15 mouse cellular contexts compared by ENCODE assay signal in the genomic region with DNA sequence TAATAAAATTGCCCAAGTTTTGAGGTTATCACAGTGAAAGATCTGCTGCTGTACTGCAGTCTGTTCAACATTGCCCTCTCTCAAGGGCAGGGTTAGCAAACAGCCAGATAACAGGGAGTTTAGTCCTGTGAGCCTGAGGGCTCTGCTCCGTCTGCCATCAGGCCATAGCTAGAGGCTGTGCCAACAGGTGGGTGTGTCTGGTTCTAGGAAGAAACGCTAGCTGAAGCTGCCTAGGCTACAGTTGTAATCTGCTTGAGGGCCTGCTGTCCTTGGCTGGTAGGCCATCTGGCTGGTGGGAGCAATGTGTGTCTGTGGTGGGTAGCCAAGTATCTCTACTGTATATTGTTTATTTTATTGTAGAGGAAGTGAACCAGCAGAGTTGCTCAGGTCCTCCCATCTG. TPM values are rescaled to one million over a fixed set of nuclear protein-coding genes. Genes with fewer than 3 reads are reported as not detected.
DNase-seq lines count a peak whose midpoint lies in the region; ATAC-seq and TF ChIP-seq lines count a peak whose summit lies in the region.
"Had no signal": no experiment of that assay in that cellular context is flagged by ENCODE, and none has a peak within 500 bp of the region (broad histone marks: within the 10 kb centered on the region; RNA-seq: fewer than 3 reads in every experiment).

No protein-coding gene starts in this region.

- H3K4me3 ChIP-seq in embryonic facial prominence, embryonic 13.5 days, result no peak overlapping the region
- no peak overlapping the region for H3K4me3 ChIP-seq in embryonic facial prominence, embryonic 10.5 days
- H3K4me3 ChIP-seq in midbrain, postnatal 0 days (ENCODE audit: low read depth, low read length), result no peak overlapping the region
- no peak overlapping the region for H3K4me3 ChIP-seq in midbrain, embryonic 16.5 days (ENCODE audit: low read depth, low read length)
- no peak overlapping the region for H3K4me3 ChIP-seq in liver, embryonic 11.5 days (ENCODE audit: low read depth, low read length)
- no peak overlapping the region for H3K4me3 ChIP-seq in stomach, embryonic 15.5 days (replicated peaks)
- H3K4me3 ChIP-seq: midbrain, embryonic 13.5 days had no signal

- no peak overlapping the region for H3K9ac ChIP-seq in embryonic facial prominence, embryonic 13.5 days
- no peak overlapping the region for H3K9ac ChIP-seq in midbrain, postnatal 0 days (replicated peaks; ENCODE audit: low read length, poor library complexity, severe bottlenecking)
- H3K9ac ChIP-seq in midbrain, embryonic 16.5 days (ENCODE audit: low read depth, low read length), result no peak overlapping the region
- H3K9ac ChIP-seq in liver, embryonic 11.5 days (ENCODE audit: low read depth, low read length), result no peak overlapping the region
- no peak overlapping the region for H3K9ac ChIP-seq in stomach, embryonic 15.5 days
- H3K9ac ChIP-seq: midbrain, embryonic 13.5 days had no signal

- ATAC-seq in embryonic facial prominence, embryonic 13.5 days (ENCODE audit: insufficient number of reproducible peaks, insufficient read depth, low FRiP score, low TSS enrichment, low read depth), result 0 out of 2 replicates have a peak, but pooled peaks have one; percentile 32
- ATAC-seq in midbrain, postnatal 0 days (ENCODE audit: low FRiP score), result no peak
- no peak for ATAC-seq in midbrain, embryonic 16.5 days
- peak; percentile 65 for ATAC-seq in liver, embryonic 11.5 days (replicated peaks; ENCODE audit: low FRiP score)
- no peak for ATAC-seq in stomach, embryonic 15.5 days (ENCODE audit: insufficient read depth, low FRiP score, low read depth)
- ATAC-seq: midbrain, embryonic 13.5 days; Patski had no signal

- no peak for DNase-seq in embryonic facial prominence, embryonic 10.5 days (ENCODE audit: low spot score)
- peak; percentile 63 for DNase-seq in midbrain, postnatal 0 days (ENCODE audit: low spot score)
- DNase-seq in liver, embryonic 11.5 days (ENCODE audit: low spot score), result no peak
- no peak for DNase-seq in cerebellum, adult 9-10 months
- DNase-seq in heart, adult 8-10 months (ENCODE audit: low spot score), result no peak
- DNase-seq: cerebellum, adult 18-20 months; kidney, postnatal 10 days; lung, postnatal 10 days; spleen, adult 18-20 months had no signal

- H3K36me3 ChIP-seq in embryonic facial prominence, embryonic 13.5 days, result no peaks in the 10 kb centered on the region
- no peaks in the 10 kb centered on the region for H3K36me3 ChIP-seq in embryonic facial prominence, embryonic 10.5 days (replicated peaks)
- no peaks in the 10 kb centered on the region for H3K36me3 ChIP-seq in midbrain, postnatal 0 days (ENCODE audit: insufficient read depth, low read length)
- H3K36me3 ChIP-seq in midbrain, embryonic 16.5 days (ENCODE audit: control insufficient read depth, insufficient read depth, low read length), result no peaks in the 10 kb centered on the region
- no peaks in the 10 kb centered on the region for H3K36me3 ChIP-seq in liver, embryonic 11.5 days (ENCODE audit: control insufficient read depth, insufficient read depth, low read length)
- no peaks in the 10 kb centered on the region for H3K36me3 ChIP-seq in stomach, embryonic 15.5 days
- H3K36me3 ChIP-seq: midbrain, embryonic 13.5 days had no signal

- H3K9me3 ChIP-seq in embryonic facial prominence, embryonic 13.5 days, result no peaks in the 10 kb centered on the region
- H3K9me3 ChIP-seq in embryonic facial prominence, embryonic 10.5 days, result no peaks in the 10 kb centered on the region
- no peaks in the 10 kb centered on the region for H3K9me3 ChIP-seq in midbrain, postnatal 0 days (ENCODE audit: low read length)
- no peaks in the 10 kb centered on the region for H3K9me3 ChIP-seq in midbrain, embryonic 16.5 days (replicated peaks; ENCODE audit: control insufficient read depth, low read length, poor library complexity, severe bottlenecking)
- no peaks in the 10 kb centered on the region for H3K9me3 ChIP-seq in liver, embryonic 11.5 days (ENCODE audit: control insufficient read depth, low read length)
- H3K9me3 ChIP-seq in stomach, embryonic 15.5 days, result no peaks in the 10 kb centered on the region
- H3K9me3 ChIP-seq: midbrain, embryonic 13.5 days had no signal

- 53% methylated on average over 2 of the region's 2 CpGs for WGBS in embryonic facial prominence, embryonic 13.5 days
- whole genome bisulfite sequencing in embryonic facial prominence, embryonic 10.5 days, result 70% methylated on average over 2 of the region's 2 CpGs
- WGBS in midbrain, postnatal 0 days, result 49% methylated on average over 2 of the region's 2 CpGs
- 65% methylated on average over 2 of the region's 2 CpGs for WGBS in midbrain, embryonic 16.5 days
- WGBS in liver, embryonic 11.5 days, result 35% methylated on average over 2 of the region's 2 CpGs
- 45% methylated on average over 2 of the region's 2 CpGs for WGBS in stomach, embryonic 15.5 days

- H3K4me1 ChIP-seq in embryonic facial prominence, embryonic 13.5 days, result no peaks in the 10 kb centered on the region
- H3K4me1 ChIP-seq in embryonic facial prominence, embryonic 10.5 days, result peaks cover 12% of the 10 kb centered on the region; the same call in 1 of the 2 replicates
- no peaks in the 10 kb centered on the region for H3K4me1 ChIP-seq in midbrain, postnatal 0 days (ENCODE audit: insufficient read depth, low read length)
- H3K4me1 ChIP-seq in midbrain, embryonic 16.5 days (ENCODE audit: control insufficient read depth, insufficient read depth, low read length), result no peaks in the 10 kb centered on the region
- H3K4me1 ChIP-seq in liver, embryonic 11.5 days (replicated peaks; ENCODE audit: control insufficient read depth, insufficient read depth, low read length), result peaks cover 6% of the 10 kb centered on the region; the same call in 1 of the 2 replicates
- H3K4me1 ChIP-seq in stomach, embryonic 15.5 days, result 0 out of 2 replicates have a peak, but pooled peaks cover 5% of the 10 kb centered on the region

- H3K27ac ChIP-seq in embryonic facial prominence, embryonic 13.5 days, result no peak overlapping the region
- H3K27ac ChIP-seq in embryonic facial prominence, embryonic 10.5 days (replicated peaks), result no peak overlapping the region
- H3K27ac ChIP-seq in midbrain, postnatal 0 days (ENCODE audit: low read depth, low read length), result no peak overlapping the region
- H3K27ac ChIP-seq in midbrain, embryonic 16.5 days (ENCODE audit: low read length), result no peak overlapping the region
- no peak overlapping the region for H3K27ac ChIP-seq in liver, embryonic 11.5 days (ENCODE audit: low read depth, low read length)
- peak overlapping the region; percentile 16; the same call in 1 of the 2 replicates for H3K27ac ChIP-seq in stomach, embryonic 15.5 days
- H3K27ac ChIP-seq: midbrain, embryonic 13.5 days had no signal

- H3K27me3 ChIP-seq in embryonic facial prominence, embryonic 13.5 days, result no peaks in the 10 kb centered on the region
- H3K27me3 ChIP-seq in embryonic facial prominence, embryonic 10.5 days (replicated peaks; ENCODE audit: low read depth, poor library complexity, severe bottlenecking), result peaks cover 4% of the 10 kb centered on the region; the same call in 1 of the 2 replicates
- no peaks in the 10 kb centered on the region; the same call in 1 of the 2 replicates for H3K27me3 ChIP-seq in midbrain, postnatal 0 days (ENCODE audit: insufficient read depth, low read length)
- no peaks in the 10 kb centered on the region for H3K27me3 ChIP-seq in midbrain, embryonic 16.5 days (ENCODE audit: control insufficient read depth, insufficient read depth, low read depth, low read length)
- H3K27me3 ChIP-seq in liver, embryonic 11.5 days (replicated peaks; ENCODE audit: control insufficient read depth, insufficient read depth, low read length), result no peaks in the 10 kb centered on the region
- no peaks in the 10 kb centered on the region for H3K27me3 ChIP-seq in stomach, embryonic 15.5 days (replicated peaks)

- H3K4me2 ChIP-seq in embryonic facial prominence, embryonic 13.5 days, result no peak overlapping the region
- H3K4me2 ChIP-seq in midbrain, postnatal 0 days (ENCODE audit: low read depth, low read length, poor library complexity, severe bottlenecking), result no peak overlapping the region
- no peak overlapping the region for H3K4me2 ChIP-seq in midbrain, embryonic 16.5 days (ENCODE audit: low read length)
- no peak overlapping the region for H3K4me2 ChIP-seq in liver, embryonic 11.5 days
- no peak overlapping the region for H3K4me2 ChIP-seq in stomach, embryonic 15.5 days
- H3K4me2 ChIP-seq: midbrain, embryonic 13.5 days had no signal

- TF ChIP-seq CTCF in midbrain, postnatal 0 days (IDR thresholded peaks at IDR 0.05), result no peak

RNA-seq across cellular contexts. Expression of a gene that starts 36.2 kb away (rescaled TPM):
- polyA plus RNA-seq in embryonic facial prominence, embryonic 13.5 days (2015; fragmentation: Nextera tagmentation; extraction: Ambion mirVana), result 3.7 and 5.4 TPM in 2 replicates
- 3.7 and 4.2 TPM in 2 replicates for polyA plus RNA-seq in embryonic facial prominence, embryonic 10.5 days (2016; fragmentation: Nextera tagmentation; extraction: Ambion mirVana)
- total RNA-seq in midbrain, postnatal 0 days (2014; rRNA removed), result 0.99 and 5.1 TPM in 2 replicates
- 0.98 and 3.1 TPM in 2 replicates for polyA plus RNA-seq in midbrain, postnatal 0 days (2015; fragmentation: Nextera tagmentation; extraction: Ambion mirVana)
- 4.7 and 5.6 TPM in 2 replicates for polyA plus RNA-seq in midbrain, embryonic 16.5 days (2015; fragmentation: Nextera tagmentation; extraction: Ambion mirVana)
- polyA plus RNA-seq in liver, embryonic 11.5 days (2014; fragmentation: Nextera tagmentation; extraction: Ambion mirVana), result 3.0 and 4.6 TPM in 2 replicates
- polyA plus RNA-seq in stomach, embryonic 15.5 days (2015; fragmentation: Nextera tagmentation; extraction: Ambion mirVana), result 4.1 and 5.2 TPM in 2 replicates
- 1 to 10 TPM in 2 of 4 experiments, under 1 TPM in 2; 0.55 to 1.4 (median 1.1) TPM for total RNA-seq in heart, adult 8-10 months (2022)

RNA-seq across cellular contexts. Expression of a gene that starts 36.2 kb away (rescaled TPM):
- polyA plus RNA-seq in embryonic facial prominence, embryonic 13.5 days (2015; fragmentation: Nextera tagmentation; extraction: Ambion mirVana), result not detected in 2 replicates
- not detected in 2 replicates for polyA plus RNA-seq in embryonic facial prominence, embryonic 10.5 days (2016; fragmentation: Nextera tagmentation; extraction: Ambion mirVana)
- total RNA-seq in midbrain, postnatal 0 days (2014; rRNA removed), result not detected in 2 replicates
- not detected in 2 replicates for polyA plus RNA-seq in midbrain, postnatal 0 days (2015; fragmentation: Nextera tagmentation; extraction: Ambion mirVana)
- polyA plus RNA-seq in midbrain, embryonic 16.5 days (2015; fragmentation: Nextera tagmentation; extraction: Ambion mirVana), result 0.50 TPM in 1 of 2 replicates, not detected in the other
- polyA plus RNA-seq in liver, embryonic 11.5 days (2014; fragmentation: Nextera tagmentation; extraction: Ambion mirVana), result 3.9 and 4.4 TPM in 2 replicates
- polyA plus RNA-seq in stomach, embryonic 15.5 days (2015; fragmentation: Nextera tagmentation; extraction: Ambion mirVana), result 0.61 TPM in 1 of 2 replicates, not detected in the other
- not detected for total RNA-seq in heart, adult 8-10 months (2022)
- total RNA-seq: hematopoietic stem cell, adult 5-6 weeks had no signal
- polyA plus RNA-seq: midbrain, embryonic 13.5 days had no signal

RNA-seq across cellular contexts. Expression of a gene that starts 36.5 kb away (rescaled TPM):
- 88.0 and 91.3 TPM in 2 replicates for polyA plus RNA-seq in embryonic facial prominence, embryonic 13.5 days (2015; fragmentation: Nextera tagmentation; extraction: Ambion mirVana)
- 93.9 and 95.6 TPM in 2 replicates for polyA plus RNA-seq in embryonic facial prominence, embryonic 10.5 days (2016; fragmentation: Nextera tagmentation; extraction: Ambion mirVana)
- total RNA-seq in midbrain, postnatal 0 days (2014; rRNA removed), result 38.4 and 45.2 TPM in 2 replicates
- 42.9 and 58.9 TPM in 2 replicates for polyA plus RNA-seq in midbrain, postnatal 0 days (2015; fragmentation: Nextera tagmentation; extraction: Ambion mirVana)
- polyA plus RNA-seq in midbrain, embryonic 16.5 days (2015; fragmentation: Nextera tagmentation; extraction: Ambion mirVana), result 74.3 and 89.8 TPM in 2 replicates
- polyA plus RNA-seq in liver, embryonic 11.5 days (2014; fragmentation: Nextera tagmentation; extraction: Ambion mirVana), result 67.2 and 73.1 TPM in 2 replicates
- polyA plus RNA-seq in stomach, embryonic 15.5 days (2015; fragmentation: Nextera tagmentation; extraction: Ambion mirVana), result 69.4 and 74.0 TPM in 2 replicates
- 10 to 100 TPM; 21.6 to 33.2 (median 27.0) TPM for total RNA-seq in heart, adult 8-10 months (2022)

Comparison
In these comparisons a context has a peak if more than half of its experiments do, and no peak if none do; other contexts are left out.
1. ATAC-seq: peak in embryonic facial prominence, embryonic 13.5 days (single experiment) and liver, embryonic 11.5 days (single experiment); none in midbrain, postnatal 0 days (single experiment), midbrain, embryonic 16.5 days (single experiment) and stomach, embryonic 15.5 days (single experiment).